Mouse (Mus musculus): ENCODE measurements around the gene Trpc2. TPM values are rescaled to one million over a fixed set of nuclear protein-coding genes. Genes with fewer than 3 reads are reported as not detected.

Trpc2 gene
- total RNA-seq, 2 experiments from 2014 or later: 0.60 TPM; not detected in 1

- intact Hi-C loops (cut with DNase I): no loop called here
- DNase-seq: no peak
These were observed 18.6 kb downstream of the Trpc2 start, which contains the start of gene Art1 for GRCm38 (mm10) chr7:102101487-102101886. Gene Art1, plus strand, starts transcription at chr7:102101743.

DNA sequence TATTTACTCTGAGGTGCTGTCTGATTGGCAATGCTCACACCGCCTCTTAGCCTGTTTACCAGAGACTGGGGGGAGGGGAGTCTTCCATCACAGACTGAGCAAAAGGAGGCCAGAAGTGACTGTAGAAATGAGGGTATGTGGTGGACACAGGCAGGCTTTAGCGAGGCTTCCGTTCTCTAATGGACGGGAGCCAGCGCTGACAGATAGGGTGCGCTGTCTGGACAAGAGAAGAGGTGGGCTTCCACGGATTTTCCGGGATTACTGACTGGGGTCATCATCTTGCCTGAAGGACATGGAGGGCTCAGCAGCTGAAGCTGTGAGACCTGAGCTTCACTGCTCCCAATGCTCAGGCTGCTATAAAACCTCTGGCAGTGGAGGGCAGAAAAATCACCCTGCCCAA, 19.3 kb downstream of the Trpc2 start:
- intact Hi-C loops (cut with DNase I): no loop called here

GRCm38 (mm10) chr7:102102696-102103095, 19.8 kb downstream of the Trpc2 start:
- intact Hi-C loops (cut with DNase I): no loop called here
- DNase-seq: no peak

More for the DNA sequence above, 19.3 kb downstream of the Trpc2 start:
- no peak for DNase-seq

DNA sequence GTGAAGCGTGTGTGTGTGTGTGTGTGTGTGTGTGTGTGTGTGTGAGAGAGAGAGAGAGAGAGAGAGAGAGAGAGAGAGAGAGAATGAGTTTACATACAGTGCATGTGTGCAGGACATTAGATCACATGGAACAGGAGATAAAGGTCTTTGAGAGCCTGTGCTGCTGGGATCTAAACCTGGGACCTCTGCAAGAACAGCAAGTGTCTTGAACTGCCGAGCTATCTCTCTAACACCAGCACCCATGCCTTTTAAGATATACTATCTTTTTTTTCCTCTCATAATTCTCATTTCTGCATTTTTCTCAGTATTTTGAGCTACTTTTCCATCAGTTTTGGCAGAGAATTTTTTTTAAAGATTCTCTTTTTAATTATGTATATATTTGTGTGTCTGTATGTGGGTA, 20.6 kb downstream of the Trpc2 start:
- DNase-seq: no peak
- intact Hi-C loops (cut with DNase I): no loop called here

- DNase-seq: no peak
- intact Hi-C loops (cut with DNase I): no loop called here
These were observed 21.2 kb downstream of the Trpc2 start for GRCm38 (mm10) chr7:102104126-102104525.

- DNase-seq: peak; percentile 50
- intact Hi-C loops (cut with DNase I): no loop called here
These were observed 23.8 kb downstream of the Trpc2 start for GRCm38 (mm10) chr7:102106700-102107141.

DNA sequence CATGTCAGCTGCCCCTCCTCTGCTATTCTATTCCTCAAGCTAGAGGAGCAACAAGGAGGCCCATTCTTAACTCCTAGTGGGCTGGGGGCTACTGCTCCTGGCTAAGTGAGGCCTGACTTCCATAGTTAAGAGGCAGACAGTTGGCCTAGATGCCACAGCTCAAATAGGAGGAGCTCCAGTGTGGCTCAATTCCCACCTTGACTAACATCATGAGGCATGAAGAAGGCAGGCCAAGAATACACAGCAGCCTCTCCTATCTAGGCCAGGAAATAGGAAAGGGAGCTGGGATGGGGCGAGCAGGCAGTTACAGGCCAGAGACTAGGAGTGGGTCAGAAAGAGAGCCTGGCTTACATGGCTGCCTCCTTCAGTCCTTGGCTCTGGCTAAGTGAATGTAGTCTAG, 25.3 kb downstream of the Trpc2 start:
- no peak for DNase-seq
- intact Hi-C loops (cut with DNase I): no loop called here

GRCm38 (mm10) chr7:102109171-102109570, 26.3 kb downstream of the Trpc2 start, which contains the start of gene Art5:
Gene Art5, minus strand, starts transcription at chr7:102109489.
- intact Hi-C loops (cut with DNase I): no loop called here
- no peak for DNase-seq

DNA sequence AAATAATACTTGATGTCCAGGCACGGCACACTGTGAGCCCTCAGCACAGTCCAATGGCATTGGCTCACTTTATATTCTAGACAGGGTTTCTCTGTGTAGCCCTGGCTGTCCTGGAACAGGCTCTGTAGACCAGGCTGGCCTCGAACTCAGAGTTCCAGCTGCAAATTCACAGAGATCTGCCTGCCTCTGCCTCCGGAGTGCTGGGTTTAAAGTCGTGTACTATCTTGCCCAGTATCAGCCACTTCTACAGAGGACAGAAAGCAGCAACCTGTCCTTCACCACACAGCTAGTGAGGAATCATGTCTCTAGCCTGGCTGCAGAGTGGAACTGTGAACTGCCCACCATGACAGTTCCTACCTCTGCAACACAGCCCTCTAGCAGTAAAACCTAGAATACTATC, 26.8 kb downstream of the Trpc2 start:
- intact Hi-C loops (cut with DNase I): no loop called here
- DNase-seq: no peak

GRCm38 (mm10) chr7:102113151-102113729, 30.3 kb downstream of the Trpc2 start:
- DNase-seq: no peak
- intact Hi-C loops (cut with DNase I): no loop called here

GRCm38 (mm10) chr7:102116579-102117331, 33.8 kb downstream of the Trpc2 start, which contains the start of gene Chrna10:
Gene Chrna10, minus strand, starts transcription at chr7:102116828.
- intact Hi-C loops (cut with DNase I): no loop called here
- DNase-seq: no peak

DNA sequence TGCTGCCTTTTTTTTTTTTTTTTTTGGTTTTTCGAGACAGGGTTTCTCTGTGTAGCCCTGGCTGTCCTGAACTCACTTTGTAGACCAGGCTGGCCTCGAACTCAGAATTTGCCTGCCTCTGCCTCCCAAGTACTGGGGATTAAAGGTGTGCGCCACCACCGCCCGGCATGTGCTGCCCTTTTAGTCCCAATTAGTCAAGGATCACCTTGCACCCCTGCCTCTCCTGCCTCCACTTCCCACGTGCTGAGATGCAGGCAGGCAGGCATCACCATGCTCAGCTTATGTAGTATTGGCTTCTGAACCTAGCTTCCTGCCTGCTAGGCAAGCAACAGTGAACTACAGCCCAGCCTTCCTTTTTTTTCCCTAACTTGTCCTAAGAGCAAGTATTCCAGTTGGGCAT, 34.5 kb downstream of the Trpc2 start:
- DNase-seq: no peak
- intact Hi-C loops (cut with DNase I): no loop called here

DNA sequence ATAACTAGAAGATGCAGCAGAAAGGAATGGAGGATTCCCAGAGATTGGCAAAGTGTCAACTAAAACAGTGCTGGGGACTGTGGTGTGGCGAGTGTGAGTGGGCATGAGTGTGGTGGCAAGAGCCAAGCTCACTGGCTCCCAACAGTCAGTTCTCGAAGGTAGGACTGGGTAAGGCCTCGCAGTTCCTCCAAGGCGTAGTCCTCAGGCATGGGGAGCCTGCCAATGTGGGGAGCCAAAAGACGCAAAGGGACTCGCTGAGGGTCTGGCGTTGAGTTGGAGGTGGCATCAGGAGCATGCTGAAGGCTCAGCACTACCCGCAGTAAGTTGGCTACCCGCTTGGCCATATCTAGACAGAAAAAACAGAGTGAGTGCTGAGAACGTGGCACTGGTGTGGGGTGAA, 37.4 kb downstream of the Trpc2 start:
- intact Hi-C loops (cut with DNase I): loop anchor here (10.0 kb wide), 1 partner anchor 54 kb away; no protein-coding TSS in a partner anchor
- DNase-seq: no peak

DNA sequence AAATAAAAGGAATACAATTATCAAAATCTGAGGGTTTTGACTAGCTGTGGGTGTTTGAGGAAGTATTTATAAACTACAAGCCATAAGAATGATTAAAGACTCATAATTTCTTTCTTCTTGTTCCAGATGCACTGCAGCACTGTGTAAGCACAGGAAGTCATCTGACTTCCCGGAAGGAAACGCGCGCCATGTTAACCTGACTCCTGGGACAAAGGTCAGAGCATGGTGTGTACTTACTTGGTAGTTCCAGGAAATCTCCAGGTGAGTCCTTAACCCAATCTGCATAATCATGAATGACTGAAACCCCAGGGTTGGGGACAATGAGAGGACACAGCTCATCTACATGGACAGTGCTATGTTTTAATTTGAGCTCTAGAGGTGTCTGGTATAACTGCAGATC, 49.5 kb downstream of the Trpc2 start:
- DNase-seq: no peak
- intact Hi-C loops (cut with DNase I): no loop called here

DNA sequence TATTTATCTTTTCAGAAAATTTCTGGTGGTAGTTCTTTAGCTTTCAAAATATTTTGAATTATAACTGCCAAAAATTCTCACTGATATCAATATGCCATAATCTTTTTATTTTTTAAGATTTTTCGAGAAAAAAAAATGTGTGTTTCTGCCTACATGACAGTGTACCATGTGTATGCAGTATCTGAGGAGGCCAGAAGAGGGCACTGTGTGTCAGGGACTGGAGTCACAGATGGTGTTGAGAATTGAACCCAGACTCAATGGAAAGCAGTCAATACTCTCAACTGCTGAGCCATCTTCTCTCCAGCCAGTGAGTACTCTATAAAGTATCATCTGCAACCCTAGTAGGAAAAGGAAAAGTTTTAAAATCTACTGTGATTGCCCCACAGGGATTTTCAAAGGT, 54.5 kb downstream of the Trpc2 start:
- DNase-seq: peak; percentile 37
- intact Hi-C loops (cut with DNase I): no loop called here

DNA sequence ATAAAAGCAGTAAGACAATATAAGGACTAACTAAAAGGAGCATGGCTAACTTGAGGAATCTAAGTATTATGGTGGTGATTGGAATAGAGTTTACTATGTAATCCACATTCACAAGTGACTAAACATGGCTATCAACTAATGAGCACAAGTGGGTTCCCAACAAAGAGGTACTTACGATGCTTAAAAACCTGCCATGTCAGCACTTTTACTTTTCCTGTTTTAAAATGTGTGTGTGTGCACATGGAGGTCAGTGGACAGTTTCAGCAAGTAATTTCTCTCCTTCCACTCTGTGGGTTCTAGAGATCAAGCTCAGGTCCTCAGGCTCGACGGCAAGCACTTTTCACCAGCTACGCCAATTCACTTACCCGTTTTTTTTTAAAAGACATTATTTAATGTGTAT, 55.0 kb downstream of the Trpc2 start:
- no peak for DNase-seq
- intact Hi-C loops (cut with DNase I): loop anchor here (2.0 kb wide), 1 partner anchor 55 kb away; no protein-coding TSS in a partner anchor

Other genes with a start within 250 kb of the Trpc2 start
- gene Inppl1, start 244.9 kb upstream of the Trpc2 start, total RNA-seq (2021): 10 to 100 TPM; 17.8 to 18.8 TPM
- gene Folr2, start 225.9 kb upstream of the Trpc2 start, total RNA-seq (2021): under 1 TPM in 1 of 2 experiments, not detected in 1; 0.40 TPM
- gene Anapc15, start 219.4 kb upstream of the Trpc2 start, total RNA-seq (2021): 10 to 100 TPM; 37.0 to 40.0 TPM
- gene Folr1, start 212.3 kb upstream of the Trpc2 start, total RNA-seq (2021): 1 to 10 TPM in 1 of 2 experiments, under 1 TPM in 1; 0.40 to 1.4 TPM
- 10 to 100 TPM; 86.2 to 91.6 TPM for gene Lamtor1, start 177.2 kb upstream of the Trpc2 start, total RNA-seq (2021)
- not detected for gene Tomt, start 176.8 kb upstream of the Trpc2 start, total RNA-seq (2021)
- 1 to 10 TPM; 2.8 to 2.9 TPM for gene Lrrc51, start 149.2 kb upstream of the Trpc2 start, total RNA-seq (2021)
- 10 to 100 TPM; 83.3 to 89.6 TPM for gene Numa1, start 149.0 kb upstream of the Trpc2 start, total RNA-seq (2021)
- gene Il18bp, start 64.4 kb upstream of the Trpc2 start, total RNA-seq (2021): 10 to 100 TPM; 14.0 to 18.9 TPM
- 10 to 100 TPM; 47.0 to 51.9 TPM for gene Rnf121, start 17.6 kb upstream of the Trpc2 start, total RNA-seq (2021)
- gene Xndc1, start 17.6 kb upstream of the Trpc2 start, total RNA-seq (2021): 10 to 100 TPM; 28.7 to 30.8 TPM
- 1 to 10 TPM; 1.7 to 2.2 TPM for gene Xntrpc, start 17.4 kb upstream of the Trpc2 start, total RNA-seq (2021)
- gene Art1, start 18.6 kb downstream of the Trpc2 start, total RNA-seq (2021): not detected
- gene Art5, start 26.4 kb downstream of the Trpc2 start, total RNA-seq (2021): not detected
- not detected for gene Chrna10, start 33.7 kb downstream of the Trpc2 start, total RNA-seq (2021)
- 10 to 100 TPM; 39.4 to 41.2 TPM for gene Nup98, start 127.1 kb downstream of the Trpc2 start, total RNA-seq (2021)
- 10 to 100 TPM; 36.7 to 39.0 TPM for gene Pgap2, start 127.1 kb downstream of the Trpc2 start, total RNA-seq (2021)
- gene Rhog, start 172.9 kb downstream of the Trpc2 start, total RNA-seq (2021): 10 to 100 TPM; 11.3 to 12.3 TPM
- 10 to 100 TPM; 43.5 to 45.7 TPM for gene Stim1, start 184.7 kb downstream of the Trpc2 start, total RNA-seq (2021)

Data from left cerebral cortex, postnatal 4 days (tissue).